Mouse (Mus musculus) midbrain, embryonic 12.5 days (tissue): ENCODE measurements around the gene Gemin8. TPM values are rescaled to one million over a fixed set of nuclear protein-coding genes. Genes with fewer than 3 reads are reported as not detected.
A peak's percentile ranks its signal among the peaks of the same experiment; 100 is the strongest.

ENCODE experiments used
- ATAC-seq: fragments of 200-750 bp; cut with Nextera tagmentation; 2 replicates; pipeline ENCODE4 v1.8.0; 2017; ENCODE audit warnings: low read depth, moderate TSS enrichment, moderate library complexity; ENCODE audit not compliant: low FRiP score
- H3K27ac ChIP-seq: fragments of 300-500 bp; sonication (generic); replicated peaks from 2 replicates; pipeline ENCODE4 v1.5.1; 2016; ENCODE audit warnings: mild to moderate bottlenecking
- H3K27me3 ChIP-seq: fragments of 300-500 bp; sonication (generic); 2 replicates; pipeline ENCODE4 v1.6.1; 2016; ENCODE audit warnings: mild to moderate bottlenecking
- H3K36me3 ChIP-seq: fragments of 300-500 bp; sonication (generic); 2 replicates; pipeline ENCODE4 v1.6.1; 2016
- H3K4me1 ChIP-seq: fragments of 300-500 bp; sonication (generic); 2 replicates; pipeline ENCODE4 v1.6.1; 2016
- H3K4me2 ChIP-seq: fragments of 300-500 bp; sonication (generic); replicated peaks from 2 replicates; pipeline ENCODE4 v1.6.1; 2016; ENCODE audit warnings: mild to moderate bottlenecking, moderate library complexity
- H3K4me3 ChIP-seq: fragments of 300-500 bp; sonication (generic); 2 replicates; pipeline ENCODE4 v1.5.1; 2016; ENCODE audit warnings: mild to moderate bottlenecking
- H3K9ac ChIP-seq: fragments of 300-500 bp; sonication (generic); replicated peaks from 2 replicates; pipeline ENCODE4 v1.6.1; 2016; ENCODE audit warnings: mild to moderate bottlenecking, moderate library complexity
- H3K9me3 ChIP-seq: fragments of 300-500 bp; sonication (generic); 2 replicates; pipeline ENCODE4 v1.6.1; 2016; ENCODE audit warnings: mild to moderate bottlenecking
- WGBS: fragments of 180-500 bp; shearing (Covaris S2); methylation state at CpG from one replicate; pipeline ENCODE4 v1.1.7; 2016; 5-methylcytosine and 5-hydroxymethylcytosine counted together
- polyA plus RNA-seq: library from polyadenylated mRNA; unstranded; fragments of >200 nt; fragmentation: Nextera tagmentation; extraction: Ambion mirVana; gene quantifications from 2 replicates; pipeline ENCODE4 v1.2.1, GENCODE M21; 2016

Gemin8 gene
- polyA plus RNA-seq, 1 experiment from 2014 or later = 13.2 TPM

- Histone ChIP-seq H3K4me2 (no peak overlapping the region), H3K27ac (no peak overlapping the region), H3K4me3 (no peak overlapping the region), H3K9ac (no peak overlapping the region), H3K36me3 (no peaks in the 10 kb centered on the region), H3K9me3 (no peaks in the 10 kb centered on the region), H3K27me3 (peaks cover 47% of the 10 kb centered on the region), H3K4me1 (no peaks in the 10 kb centered on the region)
- no peak for ATAC-seq
- WGBS = 46% methylated on average over 2 of the region's 2 CpGs
These were observed 65.9 kb downstream of the Gemin8 start for GRCm38 (mm10) chrX:166236131-166236530.

- peak within 1 kb of the TSS; percentile 66 for H3K9ac ChIP-seq
- no peak within 1 kb of the TSS for H3K27ac ChIP-seq
- no peaks in the 10 kb centered on the region for H3K4me1 ChIP-seq
- H3K4me3 ChIP-seq = peak within 1 kb of the TSS; percentile 61
- peak; percentile 95 for ATAC-seq
- 20% methylated on average over 63 of the region's 63 CpGs for WGBS
- H3K4me2 ChIP-seq = peak within 1 kb of the TSS; percentile 87
- peaks cover 48% of the 10 kb centered on the region for H3K27me3 ChIP-seq
- H3K9me3 ChIP-seq = no peaks in the 10 kb centered on the region
- no peaks in the 10 kb centered on the region for H3K36me3 ChIP-seq
These were observed 68.7 kb downstream of the Gemin8 start, which contains the start of gene Gpm6b for GRCm38 (mm10) chrX:166238831-166239460. Gpm6b (plus strand) TSS chrX:166238911.

- Histone ChIP-seq H3K9ac (peak overlapping the region; percentile 66), H3K4me3 (peak overlapping the region; percentile 61), H3K4me2 (peak overlapping the region; percentile 87), H3K27ac (no peak overlapping the region), H3K27me3 (peaks cover 48% of the 10 kb centered on the region), H3K9me3 (no peaks in the 10 kb centered on the region), H3K36me3 (no peaks in the 10 kb centered on the region), H3K4me1 (no peaks in the 10 kb centered on the region)
- WGBS = 34% methylated on average over 13 of the region's 13 CpGs
- ATAC-seq = peak; percentile 25; the same call in 1 of the 2 replicates
These were observed 69.3 kb downstream of the Gemin8 start for GRCm38 (mm10) chrX:166239520-166239919.

Other genes starting within 250 kb of the Gemin8 start
- 196 and 209 TPM in 2 replicates for gene Gpm6b, start 68.5 kb downstream of the Gemin8 start, polyA plus RNA-seq